Mouse (Mus musculus): Measurements from ENCODE around the gene Tcf25.

DNA sequence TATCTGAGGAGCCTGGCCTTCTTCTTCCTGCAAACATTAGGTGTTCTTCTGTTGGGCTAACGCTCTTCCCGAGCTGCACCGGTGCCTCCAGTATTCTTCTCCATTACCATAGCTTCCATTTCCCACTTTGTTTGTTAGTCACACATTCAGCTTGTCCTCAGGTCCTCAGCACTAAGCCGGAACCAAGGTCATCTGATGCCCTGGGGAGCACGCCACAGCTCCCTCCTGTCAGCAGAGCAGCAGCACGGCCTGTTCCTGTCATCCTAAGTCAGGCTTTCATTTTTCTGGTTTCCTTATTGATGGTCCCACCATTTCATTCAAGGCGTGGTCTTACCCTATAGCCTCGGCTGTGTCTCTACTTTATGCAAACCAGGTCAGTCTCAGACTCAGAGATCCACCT, 14.2 kb downstream of the Tcf25 start:
- TF ChIP-seq CTCF (IDR thresholded peaks at IDR 0.05; ENCODE audit: extremely low read depth, insufficient read length, insufficient replicate concordance, low read depth, low read length) (no peak), POLR2A (IDR thresholded peaks at IDR 0.05; ENCODE audit: low read depth, low read length) (no peak)

All from small intestine, adult 2 months (tissue).